Comparison of ENCODE assay signal across 17 mouse cellular contexts in genomic region chr10:78119422-78119821, GRCm38 (mm10). TPM values are rescaled to one million over a fixed set of nuclear protein-coding genes. Genes with fewer than 3 reads are reported as not detected.
A peak's percentile ranks its signal among the peaks of the same experiment; 100 is the strongest.
DNase-seq lines count a peak whose midpoint lies in the region.
"Had no signal": no experiment of that assay in that cellular context is flagged by ENCODE, and none has a peak within 500 bp of the region (broad histone marks: within the 10 kb centered on the region; RNA-seq: fewer than 3 reads in every experiment).

No protein-coding gene starts in this region.

- intact Hi-C loops in heart, postnatal 25 days (cut with DNase I) = no loop called here

- no peak overlapping the region for H3K4me3 ChIP-seq in heart, embryonic 10.5 days

- peak; percentile 73 for DNase-seq in heart, adult 11 months
- no peak for DNase-seq in heart, postnatal 4 days
- DNase-seq in heart, embryonic 10.5 days (ENCODE audit: low spot score) = peak; percentile 72
- no peak for DNase-seq in heart, postnatal 25 days (ENCODE audit: low spot score)
- DNase-seq: adrenal gland, adult 2 months; adrenal gland, adult 8-10 months; adrenal gland, postnatal 10 days; adrenal gland, postnatal 14 days; adrenal gland, postnatal 25 days; adrenal gland, postnatal 36 days; B cell, adult 2 months; cerebellum, adult 11 months; cerebellum, adult 11-12 months; cerebellum, adult 18-20 months had no signal

- peaks cover 5% of the 10 kb centered on the region; the same call in 1 of the 2 replicates for H3K4me1 ChIP-seq in heart, embryonic 10.5 days

- H3K9me3 ChIP-seq in heart, embryonic 10.5 days = no peaks in the 10 kb centered on the region
- H3K9me3 ChIP-seq: G1E had no signal

- H3K36me3 ChIP-seq in heart, embryonic 10.5 days = no peaks in the 10 kb centered on the region
- H3K36me3 ChIP-seq: G1E had no signal

- no peaks in the 10 kb centered on the region for H3K27me3 ChIP-seq in heart, embryonic 10.5 days (ENCODE audit: insufficient read depth, poor library complexity, severe bottlenecking)
- H3K27me3 ChIP-seq: Patski had no signal

- 92% methylated on average over 4 of the region's 4 CpGs for WGBS in heart, embryonic 10.5 days

- H3K27ac ChIP-seq in heart, embryonic 10.5 days = no peak overlapping the region

RNA-seq across cellular contexts. Expression of gene D10Jhu81e, which starts 50.2 kb away (rescaled TPM):
- total RNA-seq in heart, postnatal 4 days (2021) = 100 to 1,000 TPM; 198 to 215 TPM
- polyA plus RNA-seq in heart, embryonic 10.5 days (2016; fragmentation: Nextera tagmentation; extraction: Ambion mirVana) = 32.8 and 34.9 TPM in 2 replicates
- 100 to 1,000 TPM; 500 to 510 TPM for total RNA-seq in heart, postnatal 25 days (2021)

RNA-seq across cellular contexts. Expression of gene Icosl, which starts 50.3 kb away (rescaled TPM):
- total RNA-seq in heart, postnatal 4 days (2021) = 1 to 10 TPM; 3.8 to 4.6 TPM
- 1.4 and 2.1 TPM in 2 replicates for polyA plus RNA-seq in heart, embryonic 10.5 days (2016; fragmentation: Nextera tagmentation; extraction: Ambion mirVana)
- 1 to 10 TPM; 4.2 to 7.2 TPM for total RNA-seq in heart, postnatal 25 days (2021)
- total RNA-seq: MEL had no signal
- polyA plus RNA-seq: G1E had no signal

Comparison
In these comparisons a context has a peak if more than half of its experiments do, and no peak if none do; other contexts are left out.
1. DNase-seq: peak in heart, adult 11 months (single experiment) and heart, embryonic 10.5 days (single experiment); none in heart, postnatal 4 days (single experiment) and heart, postnatal 25 days (single experiment).